Mouse (Mus musculus): Measurements from ENCODE around the gene Nprl3.
"Not testable (repeated sequence)": the region's sequence is repeated elsewhere in the genome, so short reads cannot be mapped to it uniquely, and the experiment has no call there.

Nprl3 gene

DNA sequence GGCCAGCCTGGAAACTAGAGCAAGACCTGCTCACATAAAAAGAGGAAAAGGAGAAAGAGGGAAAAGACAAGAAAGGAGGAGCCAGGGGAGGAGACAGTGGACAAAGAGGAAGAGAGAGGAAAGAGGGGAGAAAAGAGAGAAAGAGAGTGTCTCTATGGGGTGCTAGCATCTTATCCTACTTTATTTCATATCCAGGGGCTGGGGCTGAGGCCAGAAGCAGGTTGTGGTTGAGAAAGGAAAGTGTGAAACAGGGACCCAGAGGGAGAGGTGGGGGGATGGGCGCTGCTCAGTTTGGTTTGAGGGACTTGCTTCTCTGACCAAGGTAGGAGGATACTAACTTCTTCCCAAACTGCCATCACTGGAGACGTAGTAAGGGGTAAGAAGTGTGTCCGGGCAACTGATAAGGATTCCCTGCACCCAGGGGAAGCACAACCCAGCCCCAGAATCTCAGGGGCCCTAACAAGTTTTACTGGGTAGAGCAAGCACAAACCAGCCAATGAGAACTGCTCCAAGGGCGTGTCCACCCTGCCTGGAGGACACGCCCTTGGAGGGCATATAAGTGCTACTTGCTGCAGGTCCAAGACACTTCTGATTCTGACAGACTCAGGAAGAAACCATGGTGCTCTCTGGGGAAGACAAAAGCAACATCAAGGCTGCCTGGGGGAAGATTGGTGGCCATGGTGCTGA lies 15.7 kb upstream of the Nprl3 start, which contains the start of gene Hba-a1:
Gene Hba-a1, plus strand, starts transcription at position 421 of the 687 bp plus-strand sequence.
- DNase-seq: not testable (repeated sequence)

GRCm38 (mm10) chr11:32281416-32282144 lies 14.1 kb upstream of the Nprl3 start:
- DNase-seq: no peak

DNA sequence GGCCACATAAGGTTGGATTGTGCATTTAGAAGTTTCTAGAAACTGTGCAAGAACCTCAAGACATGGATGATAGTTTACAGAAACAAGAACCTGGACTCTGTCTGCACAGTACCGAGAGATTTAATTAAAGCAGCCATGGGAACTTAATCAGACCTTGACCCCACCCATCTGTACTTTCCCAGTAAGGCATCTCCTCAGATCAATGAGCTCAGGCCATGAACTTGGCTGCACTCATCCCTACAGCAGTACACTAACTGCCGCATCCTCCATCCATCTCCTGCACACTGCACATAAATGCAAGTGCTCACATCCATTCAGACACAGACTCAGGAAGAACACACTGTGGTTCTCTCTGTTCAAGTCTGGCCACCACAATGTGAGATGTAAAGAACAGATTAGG lies 13.1 kb upstream of the Nprl3 start:
- DNase-seq: no peak

DNA sequence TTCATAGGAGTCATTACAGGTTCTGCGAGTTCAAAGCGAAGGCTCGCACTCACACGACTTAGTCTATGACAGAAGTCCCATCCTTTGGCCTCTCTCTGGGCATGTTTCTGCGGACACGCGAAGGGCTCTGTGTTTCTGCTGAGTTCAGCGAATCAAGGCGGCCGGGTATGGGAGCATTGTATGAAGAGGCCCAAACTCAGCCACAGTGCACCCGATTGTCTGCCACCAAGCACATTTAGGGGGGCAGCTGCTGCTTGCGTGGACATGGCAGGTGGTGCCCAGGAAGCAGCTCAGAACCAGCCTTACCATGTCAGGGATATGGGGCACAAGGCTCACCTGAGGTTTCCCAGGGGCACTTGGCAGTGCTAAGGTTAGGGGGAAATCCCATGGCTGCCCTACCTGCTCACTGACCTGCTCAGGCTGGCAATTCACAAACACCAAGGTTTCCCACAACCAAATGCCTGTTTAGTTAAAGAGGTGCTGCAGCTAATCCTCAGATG lies 11.0 kb upstream of the Nprl3 start:
- no peak for DNase-seq

GRCm38 (mm10) chr11:32277736-32278457 lies 10.4 kb upstream of the Nprl3 start:
- DNase-seq: no peak

DNA sequence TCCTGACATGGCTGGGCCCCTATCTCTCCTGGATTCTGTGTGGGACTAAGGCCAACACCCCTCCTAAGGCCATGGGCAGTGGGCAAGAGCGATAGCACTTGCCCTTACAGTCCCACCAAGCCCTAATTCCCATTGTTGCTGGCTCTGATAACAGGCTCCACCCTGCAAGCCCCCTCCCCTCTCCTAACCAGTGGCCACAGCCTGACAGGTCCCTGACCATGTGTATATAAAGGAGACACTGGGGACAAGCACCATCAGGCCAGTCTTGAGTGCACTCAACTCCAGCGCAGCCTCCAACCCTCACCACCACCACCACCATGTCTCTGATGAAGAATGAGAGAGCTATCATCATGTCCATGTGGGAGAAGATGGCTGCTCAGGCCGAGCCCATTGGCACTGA lies 8.8 kb upstream of the Nprl3 start, which contains the start of gene Hba-x:
Gene Hba-x, plus strand, starts transcription at position 54 of the 400 bp plus-strand sequence.
- no peak for DNase-seq

DNA sequence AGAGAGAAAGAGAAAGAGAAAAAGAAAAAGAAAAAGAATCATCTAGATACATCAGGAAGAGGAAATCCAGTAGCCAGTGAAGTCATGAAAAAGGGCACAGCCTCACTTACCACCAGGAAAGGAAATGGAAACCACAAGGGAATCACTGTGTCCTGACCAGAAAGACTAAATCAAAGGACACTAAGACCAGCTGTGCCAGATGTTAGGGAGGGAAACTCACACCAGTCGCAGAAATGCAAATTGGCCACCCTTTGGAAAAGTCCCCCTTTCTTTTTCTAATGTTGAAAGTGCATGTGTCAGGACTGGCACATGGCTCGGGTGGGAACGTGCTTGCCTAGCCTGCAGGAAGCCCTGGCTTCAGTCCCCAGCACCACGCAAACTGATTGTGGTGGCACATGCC lies 3.7 kb upstream of the Nprl3 start:
- no peak for DNase-seq

DNA sequence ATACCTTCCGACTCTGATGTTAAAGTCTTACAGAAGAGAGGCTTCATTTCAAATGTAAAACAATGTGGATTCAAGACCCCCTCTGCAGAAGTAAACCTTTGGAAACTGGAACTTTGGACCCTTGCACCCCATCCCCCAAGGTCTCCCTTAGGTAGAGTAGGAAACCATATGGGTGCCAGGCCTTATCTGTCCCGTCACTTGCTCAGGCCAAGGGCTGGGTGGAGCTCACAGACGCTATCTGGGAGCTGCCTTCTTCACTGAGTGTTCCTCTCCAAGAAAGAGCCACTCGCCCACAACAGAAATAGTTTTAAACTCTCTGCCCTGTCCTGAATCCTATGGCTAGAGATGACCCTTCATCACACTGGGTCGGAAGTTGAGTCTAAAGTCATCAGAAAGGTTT lies 1.4 kb upstream of the Nprl3 start:
- no peak for DNase-seq

DNA sequence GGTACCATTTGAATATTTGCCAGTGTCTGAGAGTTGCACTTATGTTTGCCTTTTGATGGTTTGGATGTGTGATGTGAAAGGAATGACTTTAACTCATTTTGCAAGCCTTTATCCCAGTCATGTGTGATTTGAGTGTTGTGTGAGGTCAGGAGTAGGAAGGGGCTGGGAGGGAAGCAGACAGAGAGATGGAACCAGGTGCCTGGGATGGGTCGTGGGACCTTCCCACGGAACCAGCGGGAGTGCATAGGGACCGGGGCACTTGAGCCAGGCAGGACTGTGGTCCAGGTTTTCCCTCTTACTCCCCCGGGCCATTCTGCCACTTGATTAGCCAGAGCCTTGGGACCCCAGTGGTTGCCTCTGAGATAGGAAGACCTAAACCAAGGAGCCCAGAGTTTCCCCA lies 457 bp upstream of the Nprl3 start:
- DNase-seq: no peak

GRCm38 (mm10) chr11:32266776-32267175 lies 731 bp downstream of the Nprl3 start:
- no peak for DNase-seq

DNA sequence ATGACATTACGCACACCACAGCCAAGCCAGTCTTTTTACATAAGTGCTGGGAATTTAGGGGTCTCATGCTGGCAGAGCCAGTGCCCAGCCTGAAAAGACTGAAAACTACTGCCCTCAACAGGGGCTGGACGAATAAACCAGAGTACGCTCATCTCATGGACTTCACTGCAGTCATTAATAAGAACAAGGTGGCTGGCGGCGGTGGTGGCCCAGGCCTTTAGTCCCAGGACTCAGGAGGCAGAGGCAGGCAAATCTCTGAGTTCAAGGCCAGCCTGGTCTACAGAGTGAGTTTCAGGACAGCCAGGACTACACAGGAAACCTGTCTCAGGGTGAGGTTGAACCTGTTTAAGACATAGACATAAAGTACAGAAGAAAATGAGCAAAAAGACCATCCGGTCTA lies 1.3 kb downstream of the Nprl3 start:
- DNase-seq: no peak

DNA sequence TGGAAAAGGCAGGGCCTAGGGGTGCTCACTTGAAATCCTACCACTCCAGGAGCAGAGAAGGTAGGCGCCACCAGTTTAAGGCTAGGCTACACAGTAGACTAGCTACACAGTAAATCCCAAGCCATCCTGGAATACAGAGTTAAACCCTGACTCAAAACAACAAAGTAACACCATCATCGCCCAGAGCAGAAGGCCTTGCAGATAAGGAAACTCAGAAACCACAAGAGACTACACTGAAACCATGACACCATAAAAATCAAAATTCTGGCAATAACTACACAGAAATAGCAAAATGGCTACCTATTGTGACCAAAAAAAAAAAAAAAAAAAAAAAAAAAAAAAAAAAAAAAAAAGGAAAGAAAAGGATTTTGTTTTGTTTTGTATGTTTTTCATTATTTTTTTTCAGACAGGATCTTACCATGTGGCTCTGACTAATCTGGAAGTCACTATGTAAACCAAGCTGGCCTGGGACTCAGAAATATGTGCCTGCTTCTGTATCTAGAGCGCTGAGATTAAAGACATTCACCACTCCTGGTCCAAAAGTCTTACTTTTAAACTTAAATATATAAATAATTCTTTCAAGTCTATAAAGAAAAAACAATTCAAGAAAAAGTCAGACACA lies 2.3 kb downstream of the Nprl3 start:
- DNase-seq: no peak

DNA sequence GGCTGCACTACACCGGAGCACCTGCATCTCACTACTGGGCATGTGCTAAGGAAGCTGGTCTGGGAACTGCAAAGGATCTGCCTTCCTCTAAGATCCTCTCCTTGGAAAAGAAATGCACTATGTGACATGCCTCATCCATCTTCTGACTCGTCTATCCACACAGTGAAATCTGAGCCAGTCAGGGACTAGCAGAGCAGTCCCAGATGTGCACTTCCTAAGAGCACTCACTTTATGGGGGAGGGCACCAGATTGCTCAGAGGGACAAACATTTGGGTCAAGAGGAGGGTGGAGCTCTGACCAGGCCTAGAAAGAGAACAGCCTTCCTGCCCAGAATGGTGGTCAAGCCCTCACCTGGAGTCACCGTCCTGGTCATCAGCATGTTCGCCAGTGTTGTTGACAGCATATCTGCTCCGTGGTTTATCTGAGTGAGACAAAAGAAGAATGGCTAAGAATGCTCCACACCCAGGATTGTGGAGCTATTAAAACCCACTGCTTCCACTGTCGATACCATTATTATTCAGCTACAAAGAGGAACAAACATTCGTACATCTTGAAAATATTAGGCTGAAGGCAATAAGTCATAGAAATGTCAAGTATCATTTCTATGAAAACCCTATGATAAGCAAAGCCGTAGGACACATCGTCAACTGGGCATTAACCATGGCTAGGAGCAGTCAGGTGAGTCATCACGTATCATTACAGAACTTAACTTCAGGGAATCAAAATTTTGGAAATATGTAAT lies 4.7 kb downstream of the Nprl3 start:
- no peak for DNase-seq

DNA sequence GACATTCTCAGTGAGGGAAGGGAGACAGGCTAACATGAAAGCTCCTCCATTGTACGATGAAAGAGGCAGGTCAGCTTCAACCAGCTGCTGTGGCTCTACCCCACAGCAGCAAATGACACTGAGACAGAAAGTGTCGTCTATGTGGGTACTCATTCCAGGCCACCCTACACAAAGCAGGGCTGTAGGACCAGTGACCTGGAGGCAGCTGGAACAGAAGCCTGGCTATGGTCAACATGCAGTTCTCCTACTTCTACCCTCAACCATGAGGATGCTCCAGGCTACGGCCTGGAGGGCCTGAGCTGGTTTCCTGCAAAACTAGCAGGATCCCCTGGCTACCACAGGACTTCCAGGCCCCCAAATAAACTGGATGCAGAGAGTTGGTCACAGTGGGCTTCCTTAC lies 10.9 kb downstream of the Nprl3 start:
- DNase-seq: no peak

- DNase-seq: no peak
Measured at GRCm38 (mm10) chr11:32256146-32256545, 11.4 kb downstream of the Nprl3 start.

- no peak for DNase-seq
Measured at GRCm38 (mm10) chr11:32253121-32253520, 14.4 kb downstream of the Nprl3 start.

DNA sequence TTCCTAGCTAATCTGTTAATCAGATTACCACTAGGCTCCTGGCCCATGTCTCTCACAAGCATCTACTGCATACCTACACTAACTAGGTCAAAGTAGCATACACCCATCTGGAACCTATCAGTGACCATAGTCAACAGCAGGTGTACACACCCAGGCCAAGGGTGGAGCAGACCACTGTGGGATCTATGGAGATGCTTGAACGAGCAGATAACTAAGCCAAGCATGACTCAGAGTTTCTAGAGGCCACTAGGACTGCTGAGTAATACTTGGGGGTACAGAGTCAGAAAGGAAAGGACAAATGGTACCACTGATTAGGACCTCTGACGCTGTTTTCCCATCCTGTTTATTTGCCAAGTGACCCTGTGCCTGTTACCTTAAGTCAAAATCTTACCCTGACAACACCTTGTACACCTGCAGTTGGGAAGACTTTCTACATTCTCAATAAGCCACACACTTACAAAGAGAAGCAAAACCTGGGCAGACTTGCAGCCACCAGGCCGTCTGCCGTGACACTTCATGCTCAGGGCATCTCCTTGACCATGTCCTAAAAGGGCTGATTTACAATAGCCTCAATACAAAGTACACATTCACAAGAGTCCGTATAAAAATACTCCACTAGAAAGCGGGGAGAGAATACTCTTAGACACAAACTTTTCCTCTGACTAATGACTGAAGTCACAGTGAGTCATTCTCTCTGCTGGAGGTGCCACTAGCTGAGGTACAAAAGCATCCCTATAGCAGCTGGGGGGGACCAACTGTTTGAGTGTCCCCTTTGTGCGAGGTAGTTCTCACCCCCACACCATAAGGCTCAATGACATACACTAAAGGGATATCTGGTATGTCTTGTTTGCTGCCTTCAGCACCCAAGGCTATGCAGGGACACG lies 16.4 kb downstream of the Nprl3 start:
- DNase-seq: no peak

GRCm38 (mm10) chr11:32248350-32248749 lies 19.2 kb downstream of the Nprl3 start:
- no peak for DNase-seq

DNA sequence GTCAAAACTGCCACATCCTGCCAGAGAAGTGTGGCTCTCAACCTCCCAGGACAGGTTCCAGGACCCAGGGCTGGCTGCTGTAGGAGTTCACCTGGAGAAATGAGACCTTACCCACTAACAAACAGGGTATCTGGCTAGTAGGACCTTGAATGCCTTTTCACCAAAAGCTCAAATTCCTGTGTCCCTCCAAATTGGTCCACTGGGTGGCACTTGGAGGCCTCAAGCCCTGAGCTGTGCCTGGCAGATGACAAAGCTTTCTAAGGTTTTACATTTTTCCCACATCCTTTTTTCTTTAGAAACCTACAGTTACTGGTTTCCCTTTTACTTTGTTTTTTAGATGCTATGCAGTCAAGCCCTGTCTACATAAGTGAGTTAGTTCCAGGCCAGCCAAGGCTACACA lies 20.4 kb downstream of the Nprl3 start:
- no peak for DNase-seq

DNA sequence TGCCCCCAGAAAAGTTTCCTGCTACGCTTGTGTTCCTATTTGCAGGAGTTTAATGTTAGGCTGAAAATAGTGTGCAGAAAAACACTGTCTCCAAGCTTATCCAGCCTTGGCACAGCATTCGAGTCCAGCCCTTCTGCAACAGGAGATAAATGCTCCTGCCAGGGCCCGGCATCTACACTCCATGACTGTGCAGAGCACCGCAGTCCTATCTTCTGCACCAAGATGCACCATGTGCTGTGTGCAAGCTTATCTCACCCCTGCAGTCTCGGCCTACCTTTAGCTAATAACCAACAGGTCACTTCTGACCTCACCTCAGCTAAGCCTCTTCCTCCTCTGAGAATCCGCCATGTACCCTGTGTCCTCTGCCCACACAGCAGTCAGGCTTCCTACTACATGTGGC lies 21.9 kb downstream of the Nprl3 start:
- DNase-seq: no peak

DNA sequence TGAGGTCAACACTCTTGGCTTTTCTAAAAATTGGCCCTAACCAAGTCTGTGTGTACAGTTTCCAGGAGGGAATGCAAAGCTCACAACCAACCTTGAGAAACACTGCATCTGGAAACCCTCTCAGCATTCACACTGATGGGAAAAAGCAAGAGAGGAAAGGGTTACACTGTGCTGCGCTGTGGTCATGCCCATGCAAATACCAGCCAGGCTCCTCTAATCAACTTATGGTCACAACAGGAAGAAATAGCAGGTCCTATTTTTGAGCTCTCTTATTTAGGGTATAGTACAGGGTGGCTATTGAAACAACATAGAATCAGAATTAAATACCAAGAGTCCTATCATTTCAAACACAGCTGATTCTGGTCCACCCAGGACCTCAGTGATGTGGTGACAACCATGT lies 22.9 kb downstream of the Nprl3 start:
- DNase-seq: no peak

All from right cerebral cortex, postnatal 25 days (tissue).